Mouse (Mus musculus): ENCODE measurements at regions not wholly inside any gene's neighbourhood (a gene's known extent, or its start where the extent isn't known, plus 50 kb on each side); places are given as distances from the start of the nearest gene placed in this dataset.

- no peaks in the 10 kb centered on the region for H3K36me3 ChIP-seq
- no peak overlapping the region for H3K4me2 ChIP-seq
- H3K27ac ChIP-seq, result no peak overlapping the region
- peaks cover 10% of the 10 kb centered on the region for H3K4me1 ChIP-seq (replicated peaks)
- H3K27me3 ChIP-seq, result no peaks in the 10 kb centered on the region
- no peak for DNase-seq
- no peak overlapping the region for H3K4me3 ChIP-seq (replicated peaks)
- no peaks in the 10 kb centered on the region for H3K9me3 ChIP-seq (replicated peaks)
- WGBS (ENCODE audit: insufficient replicate concordance), result 71% methylated on average over 2 of the region's 2 CpGs
- no peak for ATAC-seq (ENCODE audit: low read depth)
- no peak overlapping the region for H3K9ac ChIP-seq
These were observed 293.0 kb downstream of the Epha4 start for GRCm38 (mm10) chr1:77221900-77222299.

- DNase-seq, result no peak
- H3K4me2 ChIP-seq, result no peak overlapping the region
- H3K36me3 ChIP-seq, result no peaks in the 10 kb centered on the region
These were observed 288.3 kb downstream of the Epha4 start for GRCm38 (mm10) chr1:77226546-77226945.

GRCm38 (mm10) chr1:77226991-77227515, 287.8 kb downstream of the Epha4 start:
- Histone ChIP-seq H3K4me3 (replicated peaks) (no peak overlapping the region), H3K4me2 (peak overlapping the region; percentile 7; the same call in 1 of the 2 replicates), H3K9ac (no peak overlapping the region), H3K27ac (no peak overlapping the region), H3K9me3 (replicated peaks) (no peaks in the 10 kb centered on the region), H3K36me3 (no peaks in the 10 kb centered on the region), H3K4me1 (replicated peaks) (peaks cover 4% of the 10 kb centered on the region; the same call in 1 of the 2 replicates), H3K27me3 (no peaks in the 10 kb centered on the region)
- DNase-seq (no peak), ATAC-seq (ENCODE audit: low read depth) (no peak)
- WGBS (ENCODE audit: insufficient replicate concordance), result 8% methylated on average over 12 of the region's 12 CpGs

More at GRCm38 (mm10) chr1:77226546-77226945, 288.3 kb downstream of the Epha4 start:
- WGBS (ENCODE audit: insufficient replicate concordance), result 49% methylated on average over 4 of the region's 4 CpGs
- Histone ChIP-seq H3K27ac (no peak overlapping the region), H3K9ac (no peak overlapping the region), H3K4me3 (replicated peaks) (no peak overlapping the region), H3K9me3 (replicated peaks) (no peaks in the 10 kb centered on the region), H3K27me3 (no peaks in the 10 kb centered on the region), H3K4me1 (replicated peaks) (peaks cover 4% of the 10 kb centered on the region; the same call in 1 of the 2 replicates)
- ATAC-seq (ENCODE audit: low read depth), result no peak

GRCm38 (mm10) chr1:77227800-77228199, 287.1 kb downstream of the Epha4 start:
- Histone ChIP-seq H3K4me3 (replicated peaks) (no peak overlapping the region), H3K9ac (no peak overlapping the region), H3K36me3 (no peaks in the 10 kb centered on the region), H3K9me3 (replicated peaks) (no peaks in the 10 kb centered on the region), H3K4me2 (no peak overlapping the region), H3K27me3 (no peaks in the 10 kb centered on the region), H3K4me1 (replicated peaks) (peaks cover 4% of the 10 kb centered on the region; the same call in 1 of the 2 replicates), H3K27ac (no peak overlapping the region)
- 31% methylated on average over 6 of the region's 6 CpGs for WGBS (ENCODE audit: insufficient replicate concordance)
- DNase-seq, result no peak
- ATAC-seq (ENCODE audit: low read depth), result no peak

GRCm38 (mm10) chr1:77229561-77229960, 285.3 kb downstream of the Epha4 start:
- Histone ChIP-seq H3K9ac (no peak overlapping the region), H3K4me1 (replicated peaks) (peaks cover 4% of the 10 kb centered on the region; the same call in 1 of the 2 replicates), H3K27me3 (no peaks in the 10 kb centered on the region), H3K9me3 (replicated peaks) (no peaks in the 10 kb centered on the region), H3K4me2 (no peak overlapping the region), H3K27ac (no peak overlapping the region), H3K36me3 (no peaks in the 10 kb centered on the region), H3K4me3 (replicated peaks) (no peak overlapping the region)
- WGBS (ENCODE audit: insufficient replicate concordance), result 62% methylated on average over 4 of the region's 4 CpGs
- ATAC-seq (ENCODE audit: low read depth), result no peak
- no peak for DNase-seq

GRCm38 (mm10) chr1:77233010-77233409, 281.9 kb downstream of the Epha4 start:
- H3K4me3 ChIP-seq (replicated peaks), result no peak overlapping the region
- no peaks in the 10 kb centered on the region for H3K36me3 ChIP-seq
- H3K4me1 ChIP-seq (replicated peaks), result no peaks in the 10 kb centered on the region
- no peaks in the 10 kb centered on the region for H3K9me3 ChIP-seq (replicated peaks)
- H3K27ac ChIP-seq, result no peak overlapping the region
- H3K9ac ChIP-seq, result no peak overlapping the region
- H3K27me3 ChIP-seq, result no peaks in the 10 kb centered on the region
- DNase-seq (no peak), ATAC-seq (ENCODE audit: low read depth) (no peak)
- no peak overlapping the region for H3K4me2 ChIP-seq
- WGBS (ENCODE audit: insufficient replicate concordance), result 74% methylated on average over 4 of the region's 4 CpGs

GRCm38 (mm10) chr1:77244642-77245041, 270.2 kb downstream of the Epha4 start:
- H3K9me3 ChIP-seq (replicated peaks), result no peaks in the 10 kb centered on the region
- no peak overlapping the region for H3K27ac ChIP-seq
- no peaks in the 10 kb centered on the region for H3K4me1 ChIP-seq (replicated peaks)
- no peak overlapping the region for H3K9ac ChIP-seq
- no peaks in the 10 kb centered on the region for H3K27me3 ChIP-seq
- 12% methylated on average over 2 of the region's 2 CpGs for WGBS (ENCODE audit: insufficient replicate concordance)
- ATAC-seq (ENCODE audit: low read depth) (no peak), DNase-seq (no peak)
- H3K4me2 ChIP-seq, result no peak overlapping the region
- no peaks in the 10 kb centered on the region for H3K36me3 ChIP-seq
- no peak overlapping the region for H3K4me3 ChIP-seq (replicated peaks)

- H3K27me3 ChIP-seq, result no peaks in the 10 kb centered on the region
- 63% methylated on average over 3 of the region's 3 CpGs for WGBS (ENCODE audit: insufficient replicate concordance)
- ATAC-seq (ENCODE audit: low read depth) (no peak), DNase-seq (no peak)
- H3K4me2 ChIP-seq, result no peak overlapping the region
- no peaks in the 10 kb centered on the region for H3K9me3 ChIP-seq (replicated peaks)
- H3K9ac ChIP-seq, result no peak overlapping the region
- no peaks in the 10 kb centered on the region for H3K36me3 ChIP-seq
- no peaks in the 10 kb centered on the region for H3K4me1 ChIP-seq (replicated peaks)
- no peak overlapping the region for H3K4me3 ChIP-seq (replicated peaks)
- no peak overlapping the region for H3K27ac ChIP-seq
These were observed 268.8 kb downstream of the Epha4 start for GRCm38 (mm10) chr1:77246047-77246446.

- Histone ChIP-seq H3K4me3 (replicated peaks) (no peak overlapping the region), H3K9me3 (replicated peaks) (no peaks in the 10 kb centered on the region), H3K36me3 (no peaks in the 10 kb centered on the region), H3K27me3 (peaks cover 9% of the 10 kb centered on the region; the same call in 1 of the 2 replicates), H3K4me2 (no peak overlapping the region), H3K27ac (no peak overlapping the region), H3K9ac (no peak overlapping the region), H3K4me1 (replicated peaks) (no peaks in the 10 kb centered on the region)
- ATAC-seq (ENCODE audit: low read depth), result no peak
- no peak for DNase-seq
- WGBS (ENCODE audit: insufficient replicate concordance), result 61% methylated on average over 6 of the region's 6 CpGs
These were observed 260.6 kb downstream of the Epha4 start for GRCm38 (mm10) chr1:77254276-77254675.

- Histone ChIP-seq H3K27ac (no peak overlapping the region), H3K27me3 (peaks cover 9% of the 10 kb centered on the region), H3K9ac (no peak overlapping the region), H3K9me3 (replicated peaks) (no peaks in the 10 kb centered on the region), H3K4me2 (no peak overlapping the region), H3K36me3 (no peaks in the 10 kb centered on the region), H3K4me3 (replicated peaks) (no peak overlapping the region), H3K4me1 (replicated peaks) (no peaks in the 10 kb centered on the region)
- no peak for ATAC-seq (ENCODE audit: low read depth)
- no peak for DNase-seq
- WGBS (ENCODE audit: insufficient replicate concordance), result 69% methylated on average over 14 of the region's 14 CpGs
These were observed 258.6 kb downstream of the Epha4 start for GRCm38 (mm10) chr1:77256115-77256842.

- DNase-seq (no peak), ATAC-seq (ENCODE audit: low read depth) (no peak)
- H3K4me1 ChIP-seq (replicated peaks), result no peaks in the 10 kb centered on the region
- H3K9me3 ChIP-seq (replicated peaks), result no peaks in the 10 kb centered on the region
- H3K4me3 ChIP-seq (replicated peaks), result no peak overlapping the region
- H3K27me3 ChIP-seq, result peaks cover 9% of the 10 kb centered on the region
- 57% methylated on average over 7 of the region's 7 CpGs for WGBS (ENCODE audit: insufficient replicate concordance)
- H3K4me2 ChIP-seq, result no peak overlapping the region
- no peak overlapping the region for H3K9ac ChIP-seq
- H3K27ac ChIP-seq, result no peak overlapping the region
- no peaks in the 10 kb centered on the region for H3K36me3 ChIP-seq
These were observed 256.1 kb downstream of the Epha4 start for GRCm38 (mm10) chr1:77258730-77259310.

Data from liver, embryonic 13.5 days (tissue).